Mouse (Mus musculus) forebrain, embryonic 16.5 days (tissue): ENCODE results near the gene Fam131a. TPM values are rescaled to one million over a fixed set of nuclear protein-coding genes. Genes with fewer than 3 reads are reported as not detected.

Source experiments
- ATAC-seq: fragments of 200-750 bp; cut with Nextera tagmentation; 2 replicates; pipeline ENCODE4 v1.8.0; 2017; ENCODE audit warnings: mild to moderate bottlenecking, moderate library complexity
- H3K27ac ChIP-seq: fragments of 300-500 bp; sonication (generic); 2 replicates; pipeline ENCODE4 v1.5.1; 2014; ENCODE audit warnings: low read length, control low read depth
- H3K27me3 ChIP-seq: fragments of 300-500 bp; sonication (generic); replicated peaks from 2 replicates; pipeline ENCODE4 v1.6.1; 2014; ENCODE audit warnings: low read length; ENCODE audit not compliant: control insufficient read depth, insufficient read depth
- H3K36me3 ChIP-seq: fragments of 300-500 bp; sonication (generic); 2 replicates; pipeline ENCODE4 v1.6.1; 2014; ENCODE audit not compliant: control insufficient read depth, insufficient read depth
- H3K4me1 ChIP-seq: fragments of 300-500 bp; sonication (generic); replicated peaks from 2 replicates; pipeline ENCODE4 v1.6.1; 2014; ENCODE audit warnings: low read length; ENCODE audit not compliant: control insufficient read depth, insufficient read depth
- H3K4me2 ChIP-seq: fragments of 300-500 bp; sonication (generic); 2 replicates; pipeline ENCODE4 v1.6.1; 2014; ENCODE audit warnings: mild to moderate bottlenecking, low read length, control low read depth
- H3K4me3 ChIP-seq: fragments of 300-500 bp; sonication (generic); replicated peaks from 2 replicates; pipeline ENCODE4 v1.5.1; 2014; ENCODE audit warnings: mild to moderate bottlenecking, low read length, control low read depth
- H3K9ac ChIP-seq: fragments of 300-500 bp; sonication (generic); replicated peaks from 2 replicates; pipeline ENCODE4 v1.6.1; 2014; ENCODE audit warnings: low read depth, low read length, control low read depth
- H3K9me3 ChIP-seq: fragments of 300-500 bp; sonication (generic); 2 replicates; pipeline ENCODE4 v1.6.1; 2016; ENCODE audit warnings: low read length; ENCODE audit not compliant: control insufficient read depth
- WGBS: fragments of 180-500 bp; shearing (Covaris S2); extraction: QIAGEN DNeasy Blood & Tissue Kit; methylation state at CpG from one replicate; pipeline ENCODE4 v1.1.7; 2014; 5-methylcytosine and 5-hydroxymethylcytosine counted together
- polyA plus RNA-seq: library from polyadenylated mRNA; unstranded; fragments of >200 nt; fragmentation: Nextera tagmentation; extraction: Ambion mirVana; gene quantifications from 2 replicates; pipeline ENCODE4 v1.2.1, GENCODE M21; 2015

The Fam131a gene
- polyA plus RNA-seq, 1 experiment from 2014 or later = 65.3 TPM

- peaks cover 33% of the 10 kb centered on the region for H3K4me1 ChIP-seq
- ATAC-seq = no peak
- H3K9me3 ChIP-seq = no peaks in the 10 kb centered on the region
- 54% methylated on average over 16 of the region's 16 CpGs for WGBS
- H3K4me3 ChIP-seq = peak overlapping the region; percentile 79; the same call in 1 of the 2 replicates
- H3K27me3 ChIP-seq = no peaks in the 10 kb centered on the region
- peak overlapping the region; percentile 97 for H3K27ac ChIP-seq
- peak overlapping the region; percentile 82 for H3K4me2 ChIP-seq
- H3K9ac ChIP-seq = peak overlapping the region; percentile 92; the same call in 1 of the 2 replicates
- peaks cover 34% of the 10 kb centered on the region for H3K36me3 ChIP-seq
Observed at GRCm38 (mm10) chr16:20692241-20692965, 638 bp upstream of the Fam131a start.

DNA sequence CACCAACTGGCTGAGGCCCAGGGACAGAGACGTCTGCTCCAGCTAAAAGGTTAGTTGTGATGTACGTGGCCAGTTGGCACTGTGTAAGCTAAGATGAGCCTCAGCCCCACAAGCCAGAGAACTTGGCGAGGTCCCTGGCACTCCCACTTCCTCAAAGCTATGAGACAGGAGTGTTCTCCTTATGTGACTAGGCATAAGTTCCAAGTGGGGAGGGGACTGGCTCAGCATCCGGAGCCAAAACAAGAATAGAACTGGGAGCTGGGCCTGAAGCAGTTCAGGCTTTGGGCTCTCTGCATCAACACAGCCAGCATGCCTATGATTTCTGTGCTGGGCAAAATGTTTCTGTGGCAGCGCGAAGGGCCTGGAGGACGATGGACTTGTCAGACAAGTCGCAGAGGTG, 1.7 kb downstream of the Fam131a start:
- WGBS = 57% methylated on average over 8 of the region's 8 CpGs
- H3K27me3 ChIP-seq = no peaks in the 10 kb centered on the region
- H3K27ac ChIP-seq = peak overlapping the region; percentile 86
- ATAC-seq = no peak
- H3K9ac ChIP-seq = 0 out of 2 replicates have a peak overlapping the region, but pooled peaks have one; percentile 4
- peaks cover 33% of the 10 kb centered on the region for H3K4me1 ChIP-seq
- H3K4me2 ChIP-seq = peak overlapping the region; percentile 79
- H3K36me3 ChIP-seq = peaks cover 21% of the 10 kb centered on the region
- H3K9me3 ChIP-seq = no peaks in the 10 kb centered on the region
- peak overlapping the region; percentile 50 for H3K4me3 ChIP-seq

DNA sequence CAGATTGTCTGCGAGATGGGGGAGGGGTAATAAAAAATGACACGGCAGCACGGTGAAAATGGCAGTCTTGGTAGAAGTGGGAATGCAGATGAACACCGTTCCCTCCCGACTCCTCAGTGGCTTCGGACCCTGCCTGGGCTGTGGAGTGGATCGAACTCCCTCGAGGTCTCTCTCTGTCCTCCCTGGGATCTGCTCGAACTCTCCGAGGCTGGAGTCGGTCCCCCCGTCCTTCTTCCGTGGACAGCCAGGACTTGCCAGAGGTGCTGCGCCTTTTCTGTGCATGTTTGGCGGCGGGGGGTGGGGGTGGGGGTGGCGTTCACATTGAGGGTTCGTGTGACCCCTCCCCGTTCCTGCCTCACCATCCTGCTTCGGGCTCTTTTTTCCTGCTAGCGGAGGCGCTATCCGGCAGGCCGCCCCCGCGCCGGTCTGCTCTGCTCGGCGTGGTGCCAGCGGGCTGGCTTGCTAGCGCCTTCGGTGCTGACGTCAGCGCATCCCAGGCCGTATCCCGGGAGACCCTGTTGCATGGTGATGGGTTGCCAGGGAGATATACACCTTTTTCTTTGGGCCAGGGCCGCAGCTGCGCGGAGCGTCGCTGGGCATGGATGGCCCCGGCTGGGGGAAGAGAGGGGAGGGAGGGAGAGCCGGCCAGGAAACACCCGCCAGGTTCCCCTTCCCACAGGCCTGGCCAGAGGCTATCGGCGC, 2.7 kb downstream of the Fam131a start:
- peak overlapping the region; percentile 70 for H3K9ac ChIP-seq
- peak overlapping the region; percentile 50 for H3K4me3 ChIP-seq
- H3K27me3 ChIP-seq = no peaks in the 10 kb centered on the region
- H3K27ac ChIP-seq = peak overlapping the region; percentile 86
- peak; percentile 77 for ATAC-seq
- peaks cover 33% of the 10 kb centered on the region for H3K4me1 ChIP-seq
- peaks cover 13% of the 10 kb centered on the region for H3K36me3 ChIP-seq
- no peaks in the 10 kb centered on the region for H3K9me3 ChIP-seq
- under 1% methylated on average over 46 of the region's 46 CpGs for WGBS
- peak overlapping the region; percentile 79 for H3K4me2 ChIP-seq

GRCm38 (mm10) chr16:20699266-20699665, 6.2 kb downstream of the Fam131a start:
- ATAC-seq = no peak
- no peak overlapping the region for H3K4me2 ChIP-seq
- no peaks in the 10 kb centered on the region for H3K27me3 ChIP-seq
- no peak overlapping the region for H3K27ac ChIP-seq
- H3K36me3 ChIP-seq = peaks cover 9% of the 10 kb centered on the region; the same call in 1 of the 2 replicates
- 83% methylated on average over 5 of the region's 5 CpGs for WGBS
- H3K4me1 ChIP-seq = peaks cover 32% of the 10 kb centered on the region
- H3K4me3 ChIP-seq = no peak overlapping the region
- no peaks in the 10 kb centered on the region for H3K9me3 ChIP-seq
- no peak overlapping the region for H3K9ac ChIP-seq

DNA sequence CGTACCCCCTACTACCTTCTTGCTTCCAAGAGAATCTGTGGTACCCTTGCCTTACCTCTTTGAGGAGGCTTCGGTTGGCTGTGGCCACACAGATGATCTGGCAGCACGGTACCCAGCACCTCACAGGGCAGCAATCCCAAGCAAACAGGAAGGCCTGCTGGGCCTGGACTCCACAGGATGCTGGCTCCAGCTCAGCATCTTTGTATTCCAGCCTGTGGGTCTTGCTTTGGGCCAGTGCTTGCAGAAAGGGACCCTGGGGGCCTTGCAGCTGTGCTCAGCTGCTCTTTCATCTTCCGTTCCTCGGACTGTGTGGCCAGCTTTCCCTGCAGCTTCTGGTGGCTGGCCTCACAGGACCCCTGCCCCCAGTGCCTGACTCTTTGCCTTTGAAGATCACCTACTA, 7.0 kb downstream of the Fam131a start:
- Histone ChIP-seq H3K27ac (no peak overlapping the region), H3K9ac (no peak overlapping the region), H3K27me3 (no peaks in the 10 kb centered on the region), H3K36me3 (peaks cover 9% of the 10 kb centered on the region; the same call in 1 of the 2 replicates), H3K4me2 (no peak overlapping the region), H3K9me3 (no peaks in the 10 kb centered on the region), H3K4me3 (no peak overlapping the region), H3K4me1 (peaks cover 24% of the 10 kb centered on the region)
- 37% methylated on average over 5 of the region's 5 CpGs for WGBS
- no peak for ATAC-seq

DNA sequence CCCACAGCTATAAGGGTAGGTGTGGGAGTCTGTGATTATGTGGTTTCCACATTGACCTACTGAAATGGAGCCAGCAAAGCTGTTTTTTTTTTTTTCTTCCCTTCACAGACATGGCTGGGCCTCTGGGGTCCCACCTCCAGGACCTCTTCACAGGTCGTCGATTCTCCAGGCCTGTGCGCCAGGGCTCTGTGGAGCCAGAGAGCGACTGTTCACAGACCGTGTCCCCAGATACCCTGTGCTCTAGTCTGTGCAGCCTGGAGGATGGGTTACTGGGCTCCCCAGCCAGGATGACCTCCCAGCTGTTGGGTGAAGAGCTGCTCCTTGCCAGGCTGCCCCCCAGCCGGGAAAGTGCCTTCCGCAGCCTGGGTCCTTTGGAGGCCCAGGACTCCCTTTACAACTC, 8.3 kb downstream of the Fam131a start:
- Histone ChIP-seq H3K4me1 (peaks cover 14% of the 10 kb centered on the region), H3K9me3 (no peaks in the 10 kb centered on the region), H3K36me3 (peaks cover 9% of the 10 kb centered on the region; the same call in 1 of the 2 replicates), H3K27ac (no peak overlapping the region), H3K4me2 (no peak overlapping the region), H3K27me3 (no peaks in the 10 kb centered on the region), H3K4me3 (no peak overlapping the region), H3K9ac (no peak overlapping the region)
- ATAC-seq = no peak; the same call in 1 of the 2 replicates
- 48% methylated on average over 7 of the region's 7 CpGs for WGBS

DNA sequence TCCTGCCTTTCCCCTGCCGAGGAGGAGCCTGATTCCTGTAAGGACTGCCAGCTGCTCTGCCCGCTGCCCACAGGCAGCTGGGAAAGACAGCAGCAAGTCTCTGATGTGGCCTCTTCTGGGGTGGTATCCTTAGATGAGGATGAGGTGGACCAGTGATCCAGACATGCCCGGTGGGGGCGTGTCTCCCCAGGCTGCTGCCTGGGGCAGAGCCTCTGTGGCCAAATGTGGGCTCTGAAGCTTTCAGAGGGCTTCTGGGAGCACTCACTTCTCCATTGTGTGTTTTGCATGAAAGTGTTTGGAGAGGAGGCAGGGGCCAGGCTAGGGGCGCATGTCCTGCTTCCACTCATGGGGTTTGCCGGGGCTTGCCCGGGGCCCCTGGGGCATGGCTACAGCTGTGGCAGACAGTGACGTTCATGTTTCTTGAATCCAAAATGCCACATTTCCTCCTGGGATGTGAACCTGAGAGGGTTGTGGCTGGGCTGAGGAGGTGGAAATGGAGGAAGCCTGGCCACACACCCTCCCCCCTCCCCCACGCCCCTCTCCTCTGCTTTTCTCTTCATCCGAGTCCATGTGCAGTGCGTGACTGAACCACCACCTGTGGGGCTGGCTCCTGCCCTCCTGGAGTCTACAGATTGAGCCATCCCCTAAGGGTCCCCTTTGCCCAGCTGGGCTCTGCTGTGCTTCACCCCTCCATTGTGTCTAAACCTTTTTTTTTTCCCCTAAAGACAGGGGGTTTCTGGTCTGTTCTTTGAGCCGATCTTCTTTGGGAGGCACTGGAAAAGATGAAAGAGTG, 8.9 kb downstream of the Fam131a start:
- H3K36me3 ChIP-seq = peaks cover 9% of the 10 kb centered on the region; the same call in 1 of the 2 replicates
- WGBS = 12% methylated on average over 11 of the region's 12 CpGs
- no peak overlapping the region for H3K27ac ChIP-seq
- peak overlapping the region; percentile 13; the same call in 1 of the 2 replicates for H3K9ac ChIP-seq
- H3K4me3 ChIP-seq = no peak overlapping the region
- no peaks in the 10 kb centered on the region for H3K27me3 ChIP-seq
- H3K4me2 ChIP-seq = no peak overlapping the region
- no peaks in the 10 kb centered on the region for H3K9me3 ChIP-seq
- peak; percentile 5 for ATAC-seq
- peaks cover 10% of the 10 kb centered on the region for H3K4me1 ChIP-seq

DNA sequence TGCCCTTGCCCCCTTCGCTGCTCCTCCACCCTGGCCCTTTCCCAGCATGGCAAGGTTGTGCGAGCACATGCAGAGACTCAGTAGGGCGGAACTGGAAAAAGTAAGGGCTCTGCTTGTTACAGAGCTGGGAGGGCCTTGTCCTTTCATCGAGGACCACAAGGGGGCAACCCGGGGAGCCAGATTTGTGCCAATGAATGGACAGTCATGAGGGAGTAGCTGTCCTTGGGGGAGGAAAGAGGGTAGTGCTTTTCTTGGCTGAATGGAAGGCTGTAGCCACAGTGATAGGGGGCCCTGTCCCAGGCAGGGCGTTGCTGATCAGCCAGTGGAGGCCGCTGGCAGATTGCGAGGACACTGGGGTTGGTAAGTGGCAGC, 9.5 kb downstream of the Fam131a start:
- Histone ChIP-seq H3K27ac (no peak overlapping the region), H3K9ac (no peak overlapping the region), H3K4me3 (no peak overlapping the region), H3K9me3 (no peaks in the 10 kb centered on the region), H3K4me2 (no peak overlapping the region), H3K4me1 (peaks cover 10% of the 10 kb centered on the region), H3K36me3 (peaks cover 11% of the 10 kb centered on the region; the same call in 1 of the 2 replicates), H3K27me3 (no peaks in the 10 kb centered on the region)
- ATAC-seq = peak; percentile 41
- WGBS = 3% methylated on average over 8 of the region's 8 CpGs

GRCm38 (mm10) chr16:20703071-20703470, 10.0 kb downstream of the Fam131a start:
- Histone ChIP-seq H3K9me3 (no peaks in the 10 kb centered on the region), H3K36me3 (peaks cover 11% of the 10 kb centered on the region; the same call in 1 of the 2 replicates), H3K4me2 (no peak overlapping the region), H3K9ac (no peak overlapping the region), H3K4me1 (peaks cover 10% of the 10 kb centered on the region), H3K4me3 (no peak overlapping the region), H3K27me3 (no peaks in the 10 kb centered on the region), H3K27ac (no peak overlapping the region)
- 90% methylated on average over 10 of the region's 10 CpGs for WGBS
- ATAC-seq = no peak
